Mouse (Mus musculus): Measurements from ENCODE around the gene Klra6. TPM values are rescaled to one million over a fixed set of nuclear protein-coding genes. Genes with fewer than 3 reads are reported as not detected.
"Not testable (repeated sequence)": the region's sequence is repeated elsewhere in the genome, so short reads cannot be mapped to it uniquely, and the experiment has no call there.

Klra6 gene
- polyA plus RNA-seq (2015; fragmentation: Nextera tagmentation; extraction: Ambion mirVana) = not detected in 2 replicates

DNA sequence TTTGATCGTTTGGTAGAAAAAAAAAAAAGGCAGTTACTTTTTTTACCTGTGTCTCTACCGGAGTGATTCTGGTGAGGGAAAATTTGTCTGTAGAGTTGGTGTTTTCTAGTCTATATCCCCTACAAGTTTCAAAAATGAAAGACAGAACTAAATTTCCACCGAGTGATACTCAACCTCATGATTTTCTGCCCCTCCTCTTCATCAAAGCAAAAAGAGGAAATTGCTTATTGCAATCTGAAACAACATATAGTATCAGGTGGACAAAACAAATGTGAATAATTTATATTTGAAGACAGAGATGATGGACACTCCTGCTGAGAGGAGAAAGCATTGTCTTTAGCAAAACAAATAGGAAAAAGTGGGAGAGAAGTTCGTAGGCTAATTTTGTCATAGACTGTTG, at the start of gene Klra6:
TSS of gene Klra6 (minus strand) at position 101 of the 400 bp plus-strand sequence.
- Histone ChIP-seq H3K4me1 (replicated peaks; ENCODE audit: control insufficient read depth, insufficient read depth, low read length) (no peaks in the 10 kb centered on the region), H3K27me3 (replicated peaks; ENCODE audit: control insufficient read depth, insufficient read depth, low read length) (no peaks in the 10 kb centered on the region), H3K27ac (ENCODE audit: low read depth, low read length) (no peak within 1 kb of the TSS), H3K36me3 (ENCODE audit: control insufficient read depth, insufficient read depth) (no peaks in the 10 kb centered on the region), H3K9ac (ENCODE audit: low read depth, low read length) (no peak within 1 kb of the TSS), H3K9me3 (ENCODE audit: control insufficient read depth) (no peaks in the 10 kb centered on the region), H3K4me2 (replicated peaks; ENCODE audit: low read depth) (no peak within 1 kb of the TSS), H3K4me3 (ENCODE audit: low read depth, low read length) (no peak within 1 kb of the TSS)
- WGBS = 75% methylated on average over 4 of the region's 4 CpGs
- ATAC-seq = no peak
- no peak for TF ChIP-seq CTCF (IDR thresholded peaks at IDR 0.05; ENCODE audit: low read depth)

DNA sequence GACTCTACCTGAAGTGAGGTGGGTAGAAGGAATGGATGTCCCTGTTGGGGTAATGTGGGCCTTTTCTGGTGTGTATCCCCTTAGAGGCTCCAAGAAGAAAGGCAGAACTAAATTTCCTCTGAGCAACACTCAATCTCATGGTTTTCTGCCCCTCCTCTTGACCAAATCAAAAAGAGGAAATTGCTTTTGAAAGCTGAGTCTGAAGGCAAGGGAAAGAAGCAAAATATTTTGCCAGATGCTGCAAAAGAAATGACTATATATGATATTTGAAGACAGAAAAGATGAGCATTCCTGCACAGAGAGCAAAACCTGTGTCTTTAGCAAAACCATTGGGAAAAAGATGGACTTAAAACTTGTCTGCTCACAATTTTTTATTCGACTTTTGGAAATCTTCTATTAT, 40.4 kb upstream of the Klra6 start, which contains the start of gene Klra4:
TSS of gene Klra4 (minus strand) at position 101 of the 400 bp plus-strand sequence.
- H3K27me3 ChIP-seq (replicated peaks; ENCODE audit: control insufficient read depth, insufficient read depth, low read length); ATAC-seq; H3K27ac ChIP-seq (ENCODE audit: low read depth, low read length); H3K9me3 ChIP-seq (ENCODE audit: control insufficient read depth); H3K4me3 ChIP-seq (ENCODE audit: low read depth, low read length); H3K4me1 ChIP-seq (replicated peaks; ENCODE audit: control insufficient read depth, insufficient read depth, low read length); H3K4me2 ChIP-seq (replicated peaks; ENCODE audit: low read depth); H3K36me3 ChIP-seq (ENCODE audit: control insufficient read depth, insufficient read depth); H3K9ac ChIP-seq (ENCODE audit: low read depth, low read length): not testable (repeated sequence)
- 60% methylated on average over 1 of the region's 1 CpGs for WGBS

DNA sequence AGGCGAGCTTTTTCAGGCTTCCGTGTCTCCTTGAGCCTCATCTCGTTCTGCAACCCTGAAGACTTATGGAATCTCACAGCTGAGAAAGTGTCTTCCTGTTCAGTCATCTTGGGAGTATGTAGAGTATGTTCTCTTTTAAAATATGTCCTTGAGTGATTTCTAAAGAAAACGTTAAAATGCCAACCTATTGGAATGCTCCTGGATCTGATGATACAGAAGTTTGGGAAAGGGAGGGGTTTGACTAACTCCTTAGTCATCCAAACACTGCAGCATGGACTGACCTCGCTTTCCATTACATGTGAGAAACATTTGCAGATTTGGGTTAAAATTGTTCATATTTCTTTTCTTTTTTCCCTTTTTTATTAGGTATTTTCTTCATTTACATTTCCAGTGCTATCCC, 38.4 kb upstream of the Klra6 start:
- ATAC-seq = no peak
- Histone ChIP-seq H3K4me2 (replicated peaks; ENCODE audit: low read depth) (no peak overlapping the region), H3K4me3 (ENCODE audit: low read depth, low read length) (no peak overlapping the region), H3K4me1 (replicated peaks; ENCODE audit: control insufficient read depth, insufficient read depth, low read length) (no peaks in the 10 kb centered on the region), H3K9ac (ENCODE audit: low read depth, low read length) (no peak overlapping the region), H3K9me3 (ENCODE audit: control insufficient read depth) (no peaks in the 10 kb centered on the region), H3K27me3 (replicated peaks; ENCODE audit: control insufficient read depth, insufficient read depth, low read length) (no peaks in the 10 kb centered on the region), H3K36me3 (ENCODE audit: control insufficient read depth, insufficient read depth) (no peaks in the 10 kb centered on the region), H3K27ac (ENCODE audit: low read depth, low read length) (no peak overlapping the region)
- no peak for TF ChIP-seq CTCF (IDR thresholded peaks at IDR 0.05; ENCODE audit: low read depth)
- 76% methylated on average over 5 of the region's 5 CpGs for WGBS

DNA sequence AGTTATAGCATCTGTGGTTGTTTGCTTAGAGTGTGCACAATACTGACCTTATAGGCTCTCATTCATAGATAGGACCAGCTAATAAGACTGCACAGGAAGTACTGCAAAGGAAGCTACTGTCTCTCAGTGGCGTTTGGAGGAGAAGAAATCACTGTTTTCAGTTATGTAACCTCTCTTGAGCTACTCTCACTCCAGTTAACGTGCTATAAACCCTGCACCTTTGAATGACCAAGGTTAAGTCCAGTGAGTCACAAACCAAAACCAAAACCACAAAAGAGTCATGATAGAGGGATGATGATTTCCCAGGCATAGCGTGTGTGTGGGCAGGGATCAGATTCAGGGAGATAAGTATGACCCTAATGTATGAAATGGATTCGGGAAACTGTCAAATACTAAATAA, 8.4 kb upstream of the Klra6 start:
- H3K9me3 ChIP-seq (ENCODE audit: control insufficient read depth); H3K4me3 ChIP-seq (ENCODE audit: low read depth, low read length); H3K4me1 ChIP-seq (replicated peaks; ENCODE audit: control insufficient read depth, insufficient read depth, low read length); H3K36me3 ChIP-seq (ENCODE audit: control insufficient read depth, insufficient read depth); H3K4me2 ChIP-seq (replicated peaks; ENCODE audit: low read depth); H3K27me3 ChIP-seq (replicated peaks; ENCODE audit: control insufficient read depth, insufficient read depth, low read length); ATAC-seq; H3K9ac ChIP-seq (ENCODE audit: low read depth, low read length); H3K27ac ChIP-seq (ENCODE audit: low read depth, low read length): not testable (repeated sequence)
- 59% methylated on average over 4 of the region's 4 CpGs for WGBS

DNA sequence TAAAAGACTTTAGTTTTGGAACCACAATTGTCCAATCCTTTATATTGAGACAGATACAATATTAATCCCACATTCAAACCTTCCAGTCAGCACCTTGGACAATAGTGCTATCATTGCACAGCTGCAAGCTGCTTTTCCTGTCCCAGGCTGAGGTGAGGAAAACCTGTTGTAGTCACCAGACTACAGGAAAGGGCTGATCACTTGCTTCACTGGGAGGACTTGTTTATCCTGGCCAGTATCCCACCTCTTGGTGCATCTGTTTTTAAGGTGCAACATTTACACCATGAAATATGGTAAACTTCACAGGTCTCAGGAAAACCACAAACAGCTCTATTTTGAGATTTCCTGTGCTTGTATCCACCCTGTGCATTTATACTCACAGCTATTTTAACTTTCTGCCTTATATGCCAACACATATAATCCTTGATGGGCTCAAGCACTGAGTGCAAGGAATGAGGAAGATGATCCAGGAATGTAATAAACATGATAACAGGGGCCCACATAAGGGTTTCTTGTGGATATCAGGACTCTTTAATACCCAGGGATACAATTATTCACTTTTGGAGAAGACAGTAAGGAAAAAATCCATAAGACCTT, 4.8 kb upstream of the Klra6 start:
- not testable (repeated sequence) for H3K9ac ChIP-seq (ENCODE audit: low read depth, low read length); H3K4me2 ChIP-seq (replicated peaks; ENCODE audit: low read depth); H3K36me3 ChIP-seq (ENCODE audit: control insufficient read depth, insufficient read depth); H3K27me3 ChIP-seq (replicated peaks; ENCODE audit: control insufficient read depth, insufficient read depth, low read length); H3K4me1 ChIP-seq (replicated peaks; ENCODE audit: control insufficient read depth, insufficient read depth, low read length); ATAC-seq; H3K4me3 ChIP-seq (ENCODE audit: low read depth, low read length); H3K9me3 ChIP-seq (ENCODE audit: control insufficient read depth); H3K27ac ChIP-seq (ENCODE audit: low read depth, low read length)

Other genes with a start within 250 kb of the Klra6 start
- gene Gm156, start 242.7 kb downstream of the Klra6 start, polyA plus RNA-seq (2015; fragmentation: Nextera tagmentation; extraction: Ambion mirVana) = not detected in 2 replicates
- gene Gm17631, start 164.3 kb downstream of the Klra6 start, polyA plus RNA-seq (2015; fragmentation: Nextera tagmentation; extraction: Ambion mirVana) = not detected in 2 replicates
- gene Klra17, start 150.3 kb downstream of the Klra6 start, polyA plus RNA-seq (2015; fragmentation: Nextera tagmentation; extraction: Ambion mirVana) = not detected in 2 replicates
- 0.48 TPM in 1 of 2 replicates, not detected in the other for gene Klra5, start 109.3 kb downstream of the Klra6 start, polyA plus RNA-seq (2015; fragmentation: Nextera tagmentation; extraction: Ambion mirVana)
- not detected in 2 replicates for gene Klra4, start 40.3 kb upstream of the Klra6 start, polyA plus RNA-seq (2015; fragmentation: Nextera tagmentation; extraction: Ambion mirVana)
- gene Klra8, start 102.9 kb upstream of the Klra6 start, polyA plus RNA-seq (2015; fragmentation: Nextera tagmentation; extraction: Ambion mirVana) = not detected in 2 replicates
- not detected in 2 replicates for gene Klra9, start 166.2 kb upstream of the Klra6 start, polyA plus RNA-seq (2015; fragmentation: Nextera tagmentation; extraction: Ambion mirVana)
- gene Klra7, start 206.4 kb upstream of the Klra6 start, polyA plus RNA-seq (2015; fragmentation: Nextera tagmentation; extraction: Ambion mirVana) = not detected in 2 replicates

Measured in intestine, postnatal 0 days (tissue).